Mouse (Mus musculus) liver, postnatal 0 days (tissue): ENCODE measurements around the gene Prpsap2.

Source experiments
- CTCF ChIP-seq: sonication (generic); IDR thresholded peaks from 2 replicates; pipeline ENCODE4 v1.5.1; 2016; ENCODE audit warnings: antibody characterized with exemption, low read depth
- EP300 ChIP-seq: IDR thresholded peaks from 2 replicates; pipeline ENCODE4 v1.6.1; 2016; ENCODE audit warnings: antibody characterized with exemption, low read depth, mild to moderate bottlenecking

DNA sequence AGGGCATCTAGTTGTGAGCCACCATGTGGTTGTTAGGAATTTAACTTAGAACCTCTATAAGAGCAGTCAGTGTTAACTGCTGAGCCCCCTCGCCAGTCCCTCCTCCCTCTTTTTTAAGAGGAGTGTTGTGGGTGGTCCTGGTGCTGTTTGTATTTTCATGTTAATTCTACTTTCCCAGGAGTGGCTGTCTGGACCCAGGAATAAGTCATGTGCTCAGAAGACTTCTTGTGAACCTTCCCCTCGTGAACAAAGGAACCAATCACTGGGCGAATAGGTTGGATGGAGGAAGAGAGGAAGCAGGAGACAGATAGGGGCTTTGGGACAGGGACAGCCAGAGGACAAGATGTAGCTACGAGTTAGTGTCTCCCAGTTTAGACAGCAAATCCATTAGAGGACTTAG is 47.9 kb upstream of the Prpsap2 start:
- TF ChIP-seq CTCF = no peak
- TF ChIP-seq EP300 = no peak
